Mouse (Mus musculus) liver, postnatal 0 days (tissue): ENCODE measurements at regions not wholly inside any gene's neighbourhood (a gene's known extent, or its start where the extent isn't known, plus 50 kb on each side); places are given as distances from the start of the nearest gene placed in this dataset.
A peak's percentile ranks its signal among the peaks of the same experiment; 100 is the strongest.

Source experiments
- ATAC-seq: fragments of 200-750 bp; cut with Nextera tagmentation; 2 replicates; pipeline ENCODE4 v1.8.0; 2017; ENCODE audit warnings: mild to moderate bottlenecking, moderate library complexity
- DNase-seq: peaks from one replicate; pipeline ENCODE4 v3.0.0-alpha.2; 2016
- H3K27ac ChIP-seq: fragments of 300-500 bp; sonication (generic); 2 replicates; pipeline ENCODE4 v1.5.1; 2014; ENCODE audit warnings: antibody characterized with exemption, moderate library complexity, mild to moderate bottlenecking, low read depth
- H3K27me3 ChIP-seq: fragments of 300-500 bp; sonication (generic); 2 replicates; pipeline ENCODE4 v1.6.1; 2014; ENCODE audit warnings: low read length, control low read depth, mixed read lengths; ENCODE audit not compliant: insufficient read depth
- H3K36me3 ChIP-seq: fragments of 300-500 bp; sonication (generic); replicated peaks from 2 replicates; pipeline ENCODE4 v1.6.1; 2014; ENCODE audit warnings: mild to moderate bottlenecking, control low read depth, low read length, moderate library complexity, mixed read lengths; ENCODE audit not compliant: insufficient read depth
- H3K4me1 ChIP-seq: fragments of 300-500 bp; sonication (generic); 2 replicates; pipeline ENCODE4 v1.6.1; 2014; ENCODE audit warnings: antibody characterized with exemption, mild to moderate bottlenecking, control low read depth; ENCODE audit not compliant: insufficient read depth
- H3K4me2 ChIP-seq: fragments of 300-500 bp; sonication (generic); 2 replicates; pipeline ENCODE4 v1.6.1; 2014; ENCODE audit warnings: low read depth, mild to moderate bottlenecking, low read length, moderate library complexity, mixed read lengths
- H3K4me3 ChIP-seq: fragments of 300-500 bp; sonication (generic); 2 replicates; pipeline ENCODE4 v1.5.1; 2014; ENCODE audit warnings: low read depth, low read length
- H3K9ac ChIP-seq: fragments of 300-500 bp; sonication (generic); replicated peaks from 2 replicates; pipeline ENCODE4 v1.6.1; 2014; ENCODE audit warnings: mild to moderate bottlenecking, moderate library complexity
- H3K9me3 ChIP-seq: fragments of 300-500 bp; sonication (generic); 2 replicates; pipeline ENCODE4 v1.6.1; 2016; ENCODE audit warnings: mild to moderate bottlenecking, control low read depth, low read length, mixed read lengths
- CTCF ChIP-seq: sonication (generic); IDR thresholded peaks from 2 replicates; pipeline ENCODE4 v1.5.1; 2016; ENCODE audit warnings: antibody characterized with exemption, low read depth
- EP300 ChIP-seq: IDR thresholded peaks from 2 replicates; pipeline ENCODE4 v1.6.1; 2016; ENCODE audit warnings: antibody characterized with exemption, low read depth, mild to moderate bottlenecking
- WGBS: fragments of 180-500 bp; shearing (Covaris S2); extraction: QIAGEN DNeasy Blood & Tissue Kit; methylation state at CpG from one replicate; pipeline ENCODE4 v1.1.7; 2014; ENCODE audit not compliant: insufficient replicate concordance; 5-methylcytosine and 5-hydroxymethylcytosine counted together

GRCm38 (mm10) chr16:29945376-29945890 is 118.8 kb upstream of the Hes1 start:
- peaks cover 24% of the 10 kb centered on the region for H3K4me1 ChIP-seq
- ATAC-seq (no peak), DNase-seq (peak; percentile 23)
- 3% methylated on average over 9 of the region's 9 CpGs for WGBS
- TF ChIP-seq CTCF = no peak
- TF ChIP-seq EP300 = 0 out of 2 replicates have a peak, but pooled peaks have one; percentile 7
- peak overlapping the region; percentile 47 for H3K4me3 ChIP-seq
- no peaks in the 10 kb centered on the region for H3K9me3 ChIP-seq
- no peaks in the 10 kb centered on the region for H3K36me3 ChIP-seq
- H3K27me3 ChIP-seq = no peaks in the 10 kb centered on the region
- peak overlapping the region; percentile 72 for H3K4me2 ChIP-seq
- peak overlapping the region; percentile 79 for H3K27ac ChIP-seq
- H3K9ac ChIP-seq = peak overlapping the region; percentile 71

DNA sequence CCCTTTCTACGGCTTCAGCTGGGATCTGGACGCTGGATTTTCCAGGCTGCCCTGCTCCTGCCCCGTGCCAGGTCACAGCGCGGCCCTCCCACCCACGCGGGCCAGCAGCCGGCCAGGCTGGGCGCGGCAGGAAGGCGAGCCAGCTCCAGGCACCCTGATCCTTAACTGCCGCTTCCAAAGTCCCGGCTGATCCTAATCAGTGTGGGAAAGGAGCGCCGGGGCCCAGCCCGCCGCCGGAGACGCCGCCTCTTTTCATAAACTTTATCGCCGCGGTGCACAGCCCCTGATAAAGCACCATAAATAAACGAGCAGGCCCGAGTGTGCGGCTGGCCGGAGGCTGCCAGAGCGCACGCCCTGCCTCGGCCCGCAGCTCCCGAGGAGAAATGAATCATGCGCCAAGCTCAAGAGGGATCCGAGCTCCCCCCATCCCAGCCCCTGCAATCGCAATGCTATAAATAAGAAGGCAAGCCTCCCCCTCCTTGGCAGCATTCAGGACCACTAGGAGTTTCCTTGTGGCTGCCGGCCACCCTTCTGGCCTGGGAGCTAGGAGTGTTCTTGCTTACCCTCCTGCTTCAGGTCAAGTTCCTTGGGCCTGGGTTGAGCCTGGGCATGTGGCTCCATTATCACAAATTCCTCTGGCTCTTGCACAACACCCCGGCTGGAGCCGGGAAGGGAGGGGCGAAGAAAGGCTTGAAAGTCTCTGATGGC is 118.1 kb upstream of the Hes1 start:
- Histone ChIP-seq H3K4me2 (peak overlapping the region; percentile 72), H3K27ac (peak overlapping the region; percentile 79), H3K9me3 (no peaks in the 10 kb centered on the region), H3K36me3 (no peaks in the 10 kb centered on the region), H3K27me3 (no peaks in the 10 kb centered on the region), H3K4me1 (peaks cover 24% of the 10 kb centered on the region), H3K9ac (peak overlapping the region; percentile 71), H3K4me3 (peak overlapping the region; percentile 47)
- ATAC-seq (peak; percentile 72), DNase-seq (peak; percentile 73)
- WGBS = 4% methylated on average over 39 of the region's 39 CpGs
- no peak for TF ChIP-seq CTCF
- peak; percentile 29; the same call in 1 of the 2 replicates for TF ChIP-seq EP300

DNA sequence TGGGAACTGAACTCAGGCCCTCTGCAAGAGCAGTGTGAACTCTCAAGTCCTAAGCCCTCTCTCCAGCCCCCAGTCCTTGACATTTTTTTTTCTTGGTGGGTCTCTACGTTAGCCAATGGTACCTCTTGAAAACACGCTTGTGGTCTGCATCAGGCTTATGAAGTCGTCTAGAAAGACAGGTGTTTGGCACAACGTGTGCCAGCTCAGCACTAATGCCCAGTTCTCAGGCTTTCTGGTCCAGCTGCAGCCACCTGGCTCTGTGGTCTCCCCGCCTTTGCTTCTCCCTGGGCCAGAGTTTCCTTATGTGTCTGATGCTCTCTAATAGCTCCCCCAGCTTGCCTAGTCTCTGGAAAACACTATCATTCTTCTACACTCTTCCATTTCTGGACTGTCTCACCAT is 117.2 kb upstream of the Hes1 start:
- no peak for DNase-seq
- Histone ChIP-seq H3K27ac (no peak overlapping the region), H3K4me2 (no peak overlapping the region), H3K9me3 (no peaks in the 10 kb centered on the region), H3K27me3 (no peaks in the 10 kb centered on the region), H3K4me3 (no peak overlapping the region), H3K4me1 (peaks cover 24% of the 10 kb centered on the region), H3K9ac (no peak overlapping the region), H3K36me3 (no peaks in the 10 kb centered on the region)
- ATAC-seq = no peak
- 77% methylated on average over 5 of the region's 5 CpGs for WGBS
- no peak for TF ChIP-seq EP300
- no peak for TF ChIP-seq CTCF

- DNase-seq = no peak
Observed at GRCm38 (mm10) chr16:29947670-29948069, 116.5 kb upstream of the Hes1 start.

GRCm38 (mm10) chr16:29950136-29950535 is 114.0 kb upstream of the Hes1 start:
- TF ChIP-seq EP300 = no peak
- no peak for TF ChIP-seq CTCF
- Histone ChIP-seq H3K27ac (no peak overlapping the region), H3K27me3 (no peaks in the 10 kb centered on the region), H3K36me3 (no peaks in the 10 kb centered on the region), H3K9me3 (no peaks in the 10 kb centered on the region), H3K4me3 (no peak overlapping the region), H3K9ac (no peak overlapping the region), H3K4me1 (peaks cover 19% of the 10 kb centered on the region), H3K4me2 (no peak overlapping the region)
- ATAC-seq (no peak), DNase-seq (no peak)
- 62% methylated on average over 9 of the region's 9 CpGs for WGBS

More at GRCm38 (mm10) chr16:29947670-29948069, 116.5 kb upstream of the Hes1 start:
- H3K27me3 ChIP-seq = no peaks in the 10 kb centered on the region
- peaks cover 24% of the 10 kb centered on the region for H3K4me1 ChIP-seq
- H3K9ac ChIP-seq = no peak overlapping the region
- no peak for ATAC-seq
- no peaks in the 10 kb centered on the region for H3K9me3 ChIP-seq
- H3K4me2 ChIP-seq = no peak overlapping the region
- H3K36me3 ChIP-seq = no peaks in the 10 kb centered on the region
- no peak overlapping the region for H3K27ac ChIP-seq
- 78% methylated on average over 5 of the region's 5 CpGs for WGBS
- no peak overlapping the region for H3K4me3 ChIP-seq
- no peak for TF ChIP-seq EP300
- TF ChIP-seq CTCF = no peak

DNA sequence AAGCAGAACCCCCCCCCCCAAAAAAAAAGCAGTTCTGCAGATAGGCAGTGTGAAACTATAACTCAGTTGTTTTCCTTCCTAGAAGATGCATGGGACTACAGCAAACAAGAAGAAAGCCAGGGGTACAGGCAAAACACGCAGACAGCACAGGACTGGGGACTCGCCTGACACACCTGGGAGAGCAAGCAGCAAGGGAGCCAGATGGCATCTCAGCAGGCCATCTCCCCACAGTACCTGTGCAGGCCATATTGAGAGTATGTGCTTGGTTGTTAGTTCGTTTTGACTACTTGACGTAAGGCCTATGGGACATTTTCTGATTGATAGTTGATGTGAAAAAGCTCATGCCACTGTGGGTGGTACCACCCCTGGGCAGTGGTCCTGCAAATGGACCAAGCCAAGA is 113.4 kb upstream of the Hes1 start:
- 72% methylated on average over 4 of the region's 4 CpGs for WGBS
- Histone ChIP-seq H3K4me3 (no peak overlapping the region), H3K36me3 (no peaks in the 10 kb centered on the region), H3K4me1 (peaks cover 16% of the 10 kb centered on the region), H3K9ac (no peak overlapping the region), H3K9me3 (no peaks in the 10 kb centered on the region), H3K27ac (no peak overlapping the region), H3K27me3 (no peaks in the 10 kb centered on the region), H3K4me2 (no peak overlapping the region)
- ATAC-seq = no peak
- TF ChIP-seq EP300 (no peak), CTCF (no peak)
- no peak for DNase-seq
